Mouse (Mus musculus): ENCODE measurements around the gene Surf4. TPM values are rescaled to one million over a fixed set of nuclear protein-coding genes. Genes with fewer than 3 reads are reported as not detected.
A peak's percentile ranks its signal among the peaks of the same experiment; 100 is the strongest.

Gene Surf4
- polyA plus RNA-seq (2012; rRNA removed) = 378 and 526 TPM in 2 replicates

DNA sequence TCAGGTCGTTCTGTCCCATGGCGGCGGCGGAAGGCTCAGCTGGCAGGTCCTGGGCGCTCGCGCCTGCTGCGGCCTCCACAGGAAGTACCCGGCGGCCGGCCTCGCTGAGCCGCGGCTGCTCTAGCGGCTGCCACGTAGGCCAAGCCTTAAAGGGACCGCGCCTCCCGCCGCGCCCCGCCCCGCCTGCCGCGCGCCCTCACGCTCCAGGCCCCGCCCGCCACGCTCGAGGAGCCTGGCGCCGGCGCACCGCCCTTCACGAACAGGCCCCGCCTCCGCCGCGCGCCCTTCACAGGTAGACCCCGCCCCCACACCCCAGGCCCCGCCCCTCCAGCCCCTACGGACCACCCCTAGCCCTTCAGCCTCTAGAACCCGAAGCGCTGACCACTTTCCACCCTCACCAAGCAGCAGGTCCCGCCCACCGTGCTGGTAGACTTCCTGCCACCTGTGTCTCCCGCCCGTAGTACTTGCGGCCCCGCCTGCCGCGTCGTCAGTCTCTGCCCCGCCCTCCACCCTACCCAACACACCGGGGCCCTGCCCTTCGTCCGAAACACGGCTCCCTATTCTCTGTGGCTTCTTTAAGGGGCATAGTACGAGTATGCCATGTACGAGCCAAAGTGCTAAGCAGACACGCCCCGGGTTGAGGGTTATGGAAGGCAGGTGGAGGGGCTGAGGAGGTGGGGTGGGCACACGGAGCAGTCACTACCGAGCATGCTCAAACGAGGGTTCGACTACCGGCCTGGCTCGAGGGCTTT is at the start of gene Surf4, which contains the start of gene Stkld1:
Gene Surf4, minus strand, starts transcription at position 625 of the 752 bp plus-strand sequence.
Gene Stkld1, plus strand, starts transcription at position 744 of the 752 bp plus-strand sequence.
- WGBS = 1% methylated on average over 64 of the region's 70 CpGs
- DNase-seq (ENCODE audit: low read depth, low spot score) = peak; percentile 80

DNA sequence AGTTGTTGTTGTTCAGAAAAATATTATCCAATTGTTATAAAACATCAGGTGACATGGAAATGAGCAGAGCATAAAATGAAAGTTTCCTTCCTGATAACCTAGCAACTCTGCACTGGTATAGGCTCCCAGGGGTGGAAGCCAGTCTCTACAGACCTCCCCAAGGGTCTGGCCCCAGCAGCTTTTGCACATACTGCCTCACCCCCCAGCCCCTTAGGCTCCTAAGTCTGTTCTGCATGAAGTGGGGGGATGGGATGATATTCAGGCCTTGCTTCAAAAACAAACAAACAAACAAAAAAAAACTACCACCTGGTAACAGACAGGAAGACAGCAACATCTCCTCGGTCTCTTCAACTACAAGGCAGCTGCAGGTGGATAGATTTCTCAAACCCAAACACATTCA is 46.6 kb upstream of the Surf4 start:
- 76% methylated on average over 1 of the region's 1 CpGs for WGBS
- DNase-seq (ENCODE audit: low read depth, low spot score) = no peak

DNA sequence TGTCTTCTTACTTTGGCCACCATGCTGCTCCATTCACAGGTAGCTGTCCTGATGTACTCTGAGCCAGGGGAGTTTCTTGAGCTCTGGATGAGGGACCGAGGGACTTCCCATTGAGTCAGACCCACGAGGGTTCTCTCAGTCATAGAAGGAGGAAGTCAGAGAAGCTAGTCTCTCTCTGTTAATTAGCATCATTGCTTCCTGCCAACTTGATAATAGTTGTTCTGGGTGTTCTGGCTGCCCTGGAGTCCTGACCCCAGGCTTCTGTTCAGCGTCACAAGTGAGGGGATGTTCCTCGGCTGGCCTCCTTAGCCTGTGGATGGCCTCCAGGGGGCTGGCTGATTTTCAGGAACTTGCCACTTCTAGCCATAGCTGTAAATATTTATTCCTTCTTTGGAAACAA is 40.2 kb upstream of the Surf4 start:
- 31% methylated on average over 4 of the region's 4 CpGs for WGBS
- DNase-seq (ENCODE audit: low read depth, low spot score) = no peak

DNA sequence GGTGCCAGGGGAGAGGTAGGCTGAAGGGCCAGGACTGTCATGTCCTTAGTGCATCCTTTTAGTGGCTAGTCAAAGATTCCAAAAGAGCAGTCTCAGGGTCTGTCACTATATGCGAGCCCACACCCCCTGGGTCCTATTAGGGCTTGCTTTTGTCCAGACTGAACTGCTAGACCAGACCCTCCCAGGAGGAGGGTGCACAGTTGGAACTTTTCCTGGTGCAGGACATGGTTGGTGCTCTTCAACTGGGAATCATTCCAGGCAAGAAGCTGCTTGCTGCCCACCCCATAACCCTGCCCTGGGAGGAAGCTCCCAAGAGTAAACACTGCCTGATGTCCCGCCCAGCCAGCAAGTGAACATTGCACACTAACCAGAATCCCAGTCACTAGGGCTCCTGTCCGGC is 39.4 kb upstream of the Surf4 start, which contains the start of gene Adamts13:
Gene Adamts13, plus strand, starts transcription at position 301 of the 400 bp plus-strand sequence.
- WGBS = 32% methylated on average over 3 of the region's 3 CpGs
- DNase-seq (ENCODE audit: low read depth, low spot score) = no peak

DNA sequence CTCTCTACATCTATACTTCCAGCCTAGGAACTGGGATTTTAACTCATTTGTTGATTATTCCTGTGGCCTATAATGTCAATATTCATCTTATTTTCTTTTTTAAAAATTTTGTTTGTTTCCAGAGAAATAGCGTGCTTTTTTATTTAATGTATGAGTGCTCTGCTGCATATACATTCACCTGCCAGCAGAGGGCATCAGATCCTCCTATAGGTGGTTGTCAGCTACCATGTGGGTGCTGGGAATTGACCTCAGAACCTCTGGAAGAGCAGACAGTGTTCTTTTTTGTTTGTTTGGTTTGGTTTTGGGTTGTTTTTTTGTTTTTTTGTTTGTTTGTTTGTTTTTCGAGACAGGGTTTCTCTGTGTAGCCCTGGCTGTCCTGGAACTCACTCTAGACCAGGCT is 33.5 kb upstream of the Surf4 start:
- DNase-seq (ENCODE audit: low read depth, low spot score) = no peak
- 73% methylated on average over 2 of the region's 2 CpGs for WGBS

DNA sequence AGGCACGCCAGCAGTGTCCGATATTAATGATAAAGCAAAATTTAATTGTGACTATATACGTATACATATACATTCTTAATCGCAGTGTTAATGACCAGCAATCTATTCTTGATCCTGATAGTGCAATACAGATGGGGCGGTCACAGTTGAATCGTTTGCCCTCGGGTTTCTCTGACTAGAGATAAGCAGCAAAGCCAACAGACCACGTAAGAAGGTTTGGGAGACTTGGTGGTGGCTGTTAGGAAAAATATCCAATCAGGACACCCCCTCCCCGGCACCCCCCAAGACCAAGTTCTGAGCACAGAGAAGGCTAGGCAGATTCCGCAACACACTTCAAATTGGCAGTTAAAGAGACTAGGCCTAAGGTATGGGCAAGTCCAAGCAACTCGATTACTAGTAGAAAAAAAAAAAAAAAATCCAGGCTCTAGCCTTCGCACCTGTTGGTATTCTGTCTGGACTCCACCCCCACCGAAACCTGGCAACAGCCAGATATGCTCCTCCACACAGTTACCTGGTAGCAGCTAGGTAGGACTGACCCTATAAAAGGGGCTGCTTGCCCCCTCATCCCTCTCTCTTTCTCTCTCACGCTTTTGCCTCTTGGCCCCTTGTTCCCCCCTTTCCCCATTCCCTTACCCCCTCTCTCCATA is 31.1 kb upstream of the Surf4 start:
- 11% methylated on average over 14 of the region's 14 CpGs for WGBS
- DNase-seq (ENCODE audit: low read depth, low spot score) = no peak

DNA sequence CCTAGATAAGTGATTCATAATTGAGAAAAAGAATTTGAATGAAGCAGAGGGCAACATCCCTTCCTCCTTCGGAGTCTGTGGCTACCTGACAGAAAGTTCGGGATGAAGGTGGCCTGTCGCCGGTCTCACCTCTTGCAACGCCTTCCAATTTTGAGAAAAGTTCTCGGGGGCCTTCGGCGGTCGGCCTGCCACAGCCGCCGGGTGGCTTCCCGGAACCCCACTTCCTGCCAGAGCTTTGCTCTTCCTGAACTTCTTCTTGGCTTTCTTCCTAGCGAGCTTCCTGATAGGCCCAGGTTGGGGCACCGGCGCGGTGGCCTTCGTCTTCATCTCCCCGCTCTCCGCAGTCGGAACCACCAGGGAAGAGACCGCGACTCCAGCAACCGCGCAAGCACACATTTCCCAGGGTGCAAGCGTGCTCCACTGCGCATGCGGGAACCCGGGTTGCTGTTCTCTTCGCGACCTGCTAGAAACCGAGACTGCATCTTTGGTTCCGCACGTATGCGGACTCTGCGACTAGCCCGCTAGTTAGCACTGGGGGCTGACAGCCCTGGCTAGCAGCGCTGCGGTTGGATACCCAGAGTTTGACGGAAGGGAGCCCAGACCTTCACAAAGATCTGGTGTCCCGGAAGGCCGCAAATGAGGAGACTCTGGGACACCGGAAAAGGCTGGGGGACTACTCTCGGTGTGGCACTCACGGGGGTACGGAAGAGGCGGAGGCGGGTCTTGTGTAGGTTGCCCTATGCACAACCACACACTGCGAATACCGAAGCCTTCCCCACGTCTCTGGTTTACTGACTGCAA is 30.4 kb upstream of the Surf4 start, which contains the start of gene Rexo4:
Gene Rexo4, minus strand, starts transcription at position 464 of the 801 bp plus-strand sequence.
- DNase-seq (ENCODE audit: low read depth, low spot score) = peak; percentile 78
- under 1% methylated on average over 50 of the region's 50 CpGs for WGBS

DNA sequence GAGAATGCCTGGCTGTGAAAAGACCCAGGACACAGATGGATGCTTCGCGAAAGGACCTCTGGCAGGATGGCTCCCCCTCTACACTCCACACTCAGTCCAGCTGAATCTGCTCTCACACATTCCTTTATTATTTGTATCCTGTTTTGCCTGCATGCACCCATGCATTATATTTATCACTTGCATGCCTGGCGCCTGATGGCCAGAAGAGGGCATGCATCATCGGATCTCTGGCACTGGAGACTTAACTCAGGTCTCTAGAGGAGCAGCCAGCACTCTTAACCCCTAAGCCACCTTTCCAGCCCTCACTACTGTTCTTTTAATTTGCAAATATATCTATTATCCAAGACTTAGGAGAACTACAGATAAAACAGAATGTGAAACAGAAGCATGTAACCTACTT is 27.0 kb upstream of the Surf4 start:
- no peak for DNase-seq (ENCODE audit: low read depth, low spot score)
- WGBS = 63% methylated on average over 4 of the region's 4 CpGs

DNA sequence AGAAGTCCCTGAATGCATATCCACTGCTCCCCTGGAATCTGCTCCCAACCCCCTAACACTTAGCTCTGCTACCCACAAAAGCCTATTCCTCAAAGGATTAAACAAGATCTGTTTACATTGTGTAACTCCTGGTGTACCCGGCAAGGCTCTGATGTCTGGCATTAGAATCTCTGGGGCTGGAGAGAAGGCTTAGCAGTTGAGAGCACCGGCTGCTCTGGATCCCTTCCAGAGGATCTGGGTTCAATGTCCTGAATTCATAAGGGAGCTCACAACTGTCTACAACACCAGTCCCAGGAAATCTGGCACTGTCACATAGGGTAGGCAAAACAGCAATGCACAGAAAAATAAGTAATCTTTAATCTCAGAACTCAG is 23.7 kb upstream of the Surf4 start:
- DNase-seq (ENCODE audit: low read depth, low spot score) = no peak
- 28% methylated on average over 2 of the region's 2 CpGs for WGBS

DNA sequence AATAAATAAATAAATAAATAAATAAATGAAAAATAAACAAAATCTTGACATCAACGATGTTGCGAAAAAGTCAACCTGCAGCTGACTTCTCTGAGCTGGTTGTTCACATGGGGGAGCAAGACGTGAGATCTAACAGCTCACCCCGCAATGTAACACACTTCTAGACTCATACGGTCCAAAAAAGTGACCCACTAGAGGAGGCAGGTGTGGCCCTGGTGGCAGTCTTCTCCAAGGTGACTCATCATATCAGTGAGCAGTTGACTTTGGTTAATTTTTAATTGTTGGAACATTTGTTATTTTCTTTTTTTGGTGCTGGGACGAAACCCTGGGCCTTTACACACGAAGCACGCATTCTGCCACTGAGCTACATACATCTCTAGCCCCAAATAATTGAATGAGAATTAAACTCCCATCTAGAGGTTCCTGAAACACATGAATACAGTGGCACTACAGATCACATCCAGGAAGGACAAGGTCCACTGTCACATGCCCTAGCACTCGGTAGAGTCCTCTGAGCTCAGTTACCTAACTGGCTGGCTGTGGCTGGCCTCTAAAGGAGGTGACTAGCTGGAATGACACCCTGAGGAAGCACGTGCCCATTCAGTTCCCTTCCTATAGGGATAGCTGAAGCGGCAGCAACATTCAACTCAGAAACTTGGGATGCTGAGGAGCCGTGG is 23.2 kb upstream of the Surf4 start:
- 45% methylated on average over 12 of the region's 12 CpGs for WGBS
- DNase-seq (ENCODE audit: low read depth, low spot score) = peak; percentile 51

DNA sequence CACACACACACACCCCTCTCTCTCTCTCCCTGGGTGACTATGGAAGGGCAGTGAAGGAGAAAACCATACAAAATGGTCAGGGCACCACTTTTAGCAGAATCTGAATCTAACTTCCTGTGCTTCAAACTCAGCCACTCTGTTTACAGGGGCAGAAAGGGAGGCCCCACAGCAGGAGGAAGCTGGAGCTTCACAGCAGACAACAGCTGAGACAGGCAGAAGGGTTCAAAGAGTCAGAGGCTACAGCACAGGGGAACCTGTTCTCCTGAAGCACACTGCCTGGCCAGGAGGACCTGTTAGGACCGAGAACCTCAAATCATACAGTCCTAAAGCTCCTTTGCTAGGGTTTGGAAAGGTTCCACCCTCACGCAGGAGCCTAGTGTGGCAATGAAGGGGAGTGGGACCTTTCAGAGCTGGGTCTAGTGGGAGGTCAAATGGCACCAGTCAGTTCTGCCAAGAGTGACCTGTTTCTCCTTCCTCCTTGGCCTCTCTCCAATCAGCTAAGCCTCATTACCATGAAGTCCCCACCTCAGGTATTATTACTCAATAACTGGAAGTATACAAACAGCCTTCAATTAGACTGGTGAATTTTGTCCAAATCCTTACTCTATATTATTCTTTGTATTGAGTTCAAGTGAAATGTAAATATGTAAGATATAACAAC is 21.1 kb upstream of the Surf4 start:
- 85% methylated on average over 2 of the region's 2 CpGs for WGBS
- DNase-seq (ENCODE audit: low read depth, low spot score) = no peak

DNA sequence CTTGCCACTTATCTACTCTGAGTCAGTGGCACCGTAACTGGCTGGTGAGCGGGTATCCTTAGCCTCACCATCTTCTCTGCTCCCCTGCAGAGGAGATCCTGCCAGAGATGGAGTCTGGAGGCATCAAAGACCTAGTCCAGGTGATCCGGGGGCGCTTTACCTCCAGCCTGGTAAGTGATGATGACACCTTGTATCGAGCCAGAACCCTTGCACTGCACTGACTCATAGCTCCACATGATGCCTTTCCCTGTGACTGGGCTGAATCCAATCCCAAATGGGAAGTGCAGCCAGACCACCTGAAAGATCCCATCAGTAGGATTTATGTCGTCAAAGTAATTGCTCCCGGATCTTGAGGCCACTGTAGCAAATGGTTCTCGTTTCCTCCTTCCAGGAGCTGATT is 19.1 kb upstream of the Surf4 start:
- DNase-seq (ENCODE audit: low read depth, low spot score) = no peak
- WGBS = 86% methylated on average over 8 of the region's 8 CpGs

DNA sequence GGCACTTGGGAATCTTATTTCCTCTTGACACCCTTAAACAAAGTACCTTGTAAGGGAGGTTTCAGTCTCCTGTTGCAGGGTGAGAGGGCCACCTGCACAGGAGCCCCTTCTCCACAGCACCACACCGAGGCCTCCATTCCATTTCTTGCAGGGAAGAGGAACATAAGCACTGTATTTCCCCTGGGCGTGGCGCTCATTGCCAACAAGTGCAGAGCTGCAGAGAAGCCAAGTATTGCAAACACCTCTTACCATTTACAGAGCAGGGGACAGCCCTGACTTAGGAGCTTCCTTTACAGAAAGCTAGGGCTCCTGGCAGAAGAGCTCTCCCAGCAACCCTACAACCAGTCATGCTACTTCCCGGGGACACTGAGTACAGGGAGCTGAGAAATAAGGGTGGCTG is 18.5 kb upstream of the Surf4 start:
- 66% methylated on average over 4 of the region's 4 CpGs for WGBS
- DNase-seq (ENCODE audit: low read depth, low spot score) = no peak

DNA sequence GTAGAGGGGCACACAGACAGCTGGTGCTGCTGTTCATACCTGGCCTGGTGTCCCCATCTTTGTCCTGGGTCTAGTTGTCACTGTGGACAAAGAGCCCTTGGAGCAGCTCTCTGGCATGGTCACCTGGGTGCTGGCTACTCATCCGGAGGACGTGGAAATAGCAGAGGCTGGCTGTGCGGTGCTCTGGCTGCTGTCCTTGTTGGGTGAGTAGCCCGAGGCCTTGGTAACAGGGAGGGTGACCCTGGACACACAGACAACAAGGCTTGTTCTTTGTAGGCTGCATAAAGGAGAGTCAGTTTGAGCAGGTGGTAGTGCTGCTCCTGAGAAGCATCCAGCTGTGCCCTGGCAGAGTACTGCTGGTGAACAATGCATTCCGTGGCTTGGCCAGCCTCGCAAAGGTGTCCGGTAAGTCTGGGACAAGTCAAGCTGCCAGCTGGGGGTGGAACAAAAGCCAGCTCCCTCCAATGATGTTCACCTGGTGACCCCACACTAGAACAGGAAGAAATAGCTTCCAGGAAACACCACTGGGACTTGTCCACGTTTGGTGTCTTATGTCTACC is 17.7 kb upstream of the Surf4 start:
- no peak for DNase-seq (ENCODE audit: low read depth, low spot score)
- 83% methylated on average over 8 of the region's 8 CpGs for WGBS

DNA sequence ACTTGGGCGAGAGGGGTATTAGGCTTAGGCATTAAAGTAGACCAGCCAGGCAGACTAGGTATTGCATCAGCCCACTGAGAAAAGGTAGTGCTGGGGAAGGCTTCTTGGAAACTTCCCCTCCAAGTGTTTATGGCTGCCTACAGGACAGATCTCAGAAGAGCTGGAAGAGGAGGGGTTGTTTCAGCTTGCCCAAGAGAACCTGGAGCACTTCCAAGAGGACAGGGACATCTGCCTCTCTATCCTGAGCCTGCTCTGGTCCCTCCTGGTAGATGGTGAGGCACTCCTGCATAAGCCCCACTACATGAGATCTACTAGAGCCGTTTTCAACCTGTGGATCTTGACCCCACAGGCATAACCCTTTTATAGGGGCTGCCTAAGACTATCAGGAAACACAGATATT is 16.7 kb upstream of the Surf4 start:
- 77% methylated on average over 2 of the region's 2 CpGs for WGBS
- no peak for DNase-seq (ENCODE audit: low read depth, low spot score)

DNA sequence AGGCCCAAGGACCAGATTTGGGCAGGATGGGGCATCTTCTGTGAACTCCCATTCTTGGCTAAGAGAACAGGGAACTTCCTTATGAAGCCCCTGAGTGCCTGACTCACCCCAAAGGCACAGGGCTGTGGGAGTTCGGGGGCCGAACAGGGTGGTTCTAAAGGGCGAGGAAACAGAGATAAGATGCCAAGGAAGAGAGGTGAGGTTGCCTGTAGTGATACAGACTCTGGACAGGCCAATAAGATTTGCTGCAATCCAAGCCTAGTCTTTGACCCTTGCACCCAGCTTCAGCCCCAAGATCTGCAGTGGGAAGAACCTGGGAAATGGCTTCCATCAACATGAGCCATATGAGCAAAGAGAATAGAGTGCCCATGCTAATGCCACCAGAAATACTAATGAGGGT is 9.5 kb upstream of the Surf4 start:
- WGBS = 60% methylated on average over 3 of the region's 3 CpGs
- DNase-seq (ENCODE audit: low read depth, low spot score) = no peak

DNA sequence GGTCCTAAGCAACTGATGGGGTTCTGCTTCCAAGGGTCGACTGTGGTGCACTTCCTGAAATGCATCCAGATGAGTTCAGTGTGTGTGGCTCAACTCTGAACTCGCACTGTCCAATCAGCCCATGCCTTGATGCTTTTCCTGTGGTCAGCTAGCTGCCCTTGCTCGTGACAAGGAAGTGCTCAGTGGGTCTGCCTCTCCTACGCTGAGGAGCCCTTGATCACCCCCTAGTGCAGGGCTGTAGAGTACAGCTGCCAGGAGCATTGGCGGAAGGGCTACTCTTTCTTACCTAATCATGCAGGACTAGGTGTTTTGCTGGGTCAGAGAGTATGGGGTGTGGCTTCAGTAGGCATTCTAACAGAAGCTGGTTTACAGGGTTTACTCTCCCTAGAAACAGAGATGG is 7.8 kb upstream of the Surf4 start:
- WGBS = 37% methylated on average over 5 of the region's 5 CpGs
- DNase-seq (ENCODE audit: low read depth, low spot score) = no peak

DNA sequence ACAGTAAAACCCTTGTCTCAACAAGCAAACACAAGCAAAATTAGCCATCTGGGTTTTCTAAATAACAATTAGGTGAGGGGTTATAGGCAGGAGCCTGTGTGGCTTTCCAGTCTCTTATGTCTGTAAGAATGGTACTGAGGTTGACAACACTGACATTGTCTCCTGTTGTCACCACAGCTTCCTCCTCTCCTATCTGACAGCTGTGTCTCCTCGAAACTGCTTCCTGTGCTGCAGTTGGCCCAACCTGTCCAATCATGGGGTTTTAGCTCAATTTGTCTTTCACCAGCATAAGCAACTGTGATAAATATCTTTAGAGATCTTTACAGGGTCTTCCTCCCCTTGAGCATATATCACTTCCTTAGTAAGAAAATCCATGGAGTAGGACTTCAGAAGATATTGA is 2.7 kb upstream of the Surf4 start:
- WGBS = 52% methylated on average over 1 of the region's 1 CpGs
- no peak for DNase-seq (ENCODE audit: low read depth, low spot score)

DNA sequence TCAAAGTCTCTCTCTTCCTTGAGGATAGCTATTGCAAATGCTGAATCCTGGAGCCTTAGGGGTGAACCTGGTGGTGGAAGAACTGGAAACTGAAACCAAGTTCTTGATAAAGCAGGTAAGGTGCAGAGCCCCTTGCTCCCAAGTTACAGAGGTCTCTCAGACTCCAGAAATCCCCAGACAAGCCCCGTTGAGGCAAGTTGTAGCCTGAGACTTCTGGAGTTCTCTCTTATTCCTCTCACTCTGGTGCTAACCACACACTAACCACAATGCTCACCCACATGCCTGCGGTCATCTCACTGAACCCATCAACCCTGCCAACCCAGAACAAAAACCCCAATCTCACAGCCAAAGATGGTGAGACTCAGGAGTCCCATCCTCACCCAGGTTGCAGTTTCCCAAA is 1.6 kb upstream of the Surf4 start:
- 82% methylated on average over 2 of the region's 2 CpGs for WGBS
- no peak for DNase-seq (ENCODE audit: low read depth, low spot score)

Data from large intestine, adult 2 months (tissue).